In genomic region chr12:79190931-79191673, GRCm38 (mm10) we compare ENCODE assay signal across 8 mouse cellular contexts. TPM values are rescaled to one million over a fixed set of nuclear protein-coding genes. Genes with fewer than 3 reads are reported as not detected.
DNase-seq lines count a peak whose midpoint lies in the region; ATAC-seq lines count a peak whose summit lies in the region.

No protein-coding gene starts in this region.

- peak overlapping the region; percentile 74 for H3K4me3 ChIP-seq in forebrain, embryonic 12.5 days (replicated peaks)
- peak overlapping the region; percentile 68 for H3K4me3 ChIP-seq in hindbrain, embryonic 13.5 days

- H3K9ac ChIP-seq in forebrain, embryonic 12.5 days = peak overlapping the region; percentile 79
- peak overlapping the region; percentile 80 for H3K9ac ChIP-seq in hindbrain, embryonic 13.5 days

- peak; percentile 88 for ATAC-seq in cerebellum, adult (ENCODE audit: insufficient number of reproducible peaks, low FRiP score, low TSS enrichment)
- peak; percentile 93 for ATAC-seq in forebrain, embryonic 12.5 days (ENCODE audit: low FRiP score)
- peak; percentile 97 for ATAC-seq in hindbrain, embryonic 13.5 days (ENCODE audit: low FRiP score)

- peaks cover 22% of the 10 kb centered on the region for H3K36me3 ChIP-seq in forebrain, embryonic 12.5 days (replicated peaks)
- H3K36me3 ChIP-seq in hindbrain, embryonic 13.5 days = peaks cover 24% of the 10 kb centered on the region

- peak overlapping the region; percentile 81 for H3K4me2 ChIP-seq in forebrain, embryonic 12.5 days
- peak overlapping the region; percentile 76 for H3K4me2 ChIP-seq in hindbrain, embryonic 13.5 days

- peak; percentile 83 for DNase-seq in NIH3T3 (ENCODE audit: low read depth)
- peak; percentile 50 for DNase-seq in left cerebral cortex, adult 11 months (ENCODE audit: low spot score)
- peak; percentile 90 for DNase-seq in lung, postnatal 36 days
- DNase-seq in right cerebral cortex, adult 18-20 months = peak; percentile 81
- peak; percentile 79 for DNase-seq in yolk sac, embryonic 10.5 days (ENCODE audit: low spot score)

- H3K9me3 ChIP-seq in forebrain, embryonic 12.5 days = no peaks in the 10 kb centered on the region
- H3K9me3 ChIP-seq in hindbrain, embryonic 13.5 days = no peaks in the 10 kb centered on the region

- whole genome bisulfite sequencing in forebrain, embryonic 12.5 days = under 1% methylated on average over 18 of the region's 18 CpGs
- WGBS in hindbrain, embryonic 13.5 days = 0% methylated on average over 18 of the region's 18 CpGs

- peak overlapping the region; percentile 65 for H3K27ac ChIP-seq in forebrain, embryonic 12.5 days
- peak overlapping the region; percentile 81 for H3K27ac ChIP-seq in hindbrain, embryonic 13.5 days

- H3K27me3 ChIP-seq in forebrain, embryonic 12.5 days = no peaks in the 10 kb centered on the region
- no peaks in the 10 kb centered on the region for H3K27me3 ChIP-seq in hindbrain, embryonic 13.5 days

- peaks cover 20% of the 10 kb centered on the region for H3K4me1 ChIP-seq in forebrain, embryonic 12.5 days
- peaks cover 20% of the 10 kb centered on the region for H3K4me1 ChIP-seq in hindbrain, embryonic 13.5 days (replicated peaks)

RNA-seq across cellular contexts. Expression of gene Rdh11, which starts 1.0 kb away (rescaled TPM):
- 23.7 and 25.2 TPM in 2 replicates for polyA plus RNA-seq in forebrain, embryonic 12.5 days (2016; fragmentation: Nextera tagmentation; extraction: Ambion mirVana)
- polyA plus RNA-seq in hindbrain, embryonic 13.5 days (2015; fragmentation: Nextera tagmentation; extraction: Ambion mirVana) = 25.4 and 26.2 TPM in 2 replicates

RNA-seq across cellular contexts. Expression of gene Rdh12, which starts 17.6 kb away (rescaled TPM):
- 1.4 and 1.5 TPM in 2 replicates for polyA plus RNA-seq in forebrain, embryonic 12.5 days (2016; fragmentation: Nextera tagmentation; extraction: Ambion mirVana)
- 0.40 and 1.1 TPM in 2 replicates for polyA plus RNA-seq in hindbrain, embryonic 13.5 days (2015; fragmentation: Nextera tagmentation; extraction: Ambion mirVana)

RNA-seq across cellular contexts. Expression of gene Vti1b, which starts 18.6 kb away (rescaled TPM):
- 108 and 109 TPM in 2 replicates for polyA plus RNA-seq in forebrain, embryonic 12.5 days (2016; fragmentation: Nextera tagmentation; extraction: Ambion mirVana)
- 195 and 196 TPM in 2 replicates for polyA plus RNA-seq in hindbrain, embryonic 13.5 days (2015; fragmentation: Nextera tagmentation; extraction: Ambion mirVana)

Comparison
In these comparisons a context has a peak if more than half of its experiments do, and no peak if none do; other contexts are left out.
1. Peak in every context shown above with its lines: DNase-seq, ATAC-seq, H3K4me3 ChIP-seq and H3K27ac ChIP-seq.